Comparison of ENCODE assay signal across 10 mouse cellular contexts in the genomic region with DNA sequence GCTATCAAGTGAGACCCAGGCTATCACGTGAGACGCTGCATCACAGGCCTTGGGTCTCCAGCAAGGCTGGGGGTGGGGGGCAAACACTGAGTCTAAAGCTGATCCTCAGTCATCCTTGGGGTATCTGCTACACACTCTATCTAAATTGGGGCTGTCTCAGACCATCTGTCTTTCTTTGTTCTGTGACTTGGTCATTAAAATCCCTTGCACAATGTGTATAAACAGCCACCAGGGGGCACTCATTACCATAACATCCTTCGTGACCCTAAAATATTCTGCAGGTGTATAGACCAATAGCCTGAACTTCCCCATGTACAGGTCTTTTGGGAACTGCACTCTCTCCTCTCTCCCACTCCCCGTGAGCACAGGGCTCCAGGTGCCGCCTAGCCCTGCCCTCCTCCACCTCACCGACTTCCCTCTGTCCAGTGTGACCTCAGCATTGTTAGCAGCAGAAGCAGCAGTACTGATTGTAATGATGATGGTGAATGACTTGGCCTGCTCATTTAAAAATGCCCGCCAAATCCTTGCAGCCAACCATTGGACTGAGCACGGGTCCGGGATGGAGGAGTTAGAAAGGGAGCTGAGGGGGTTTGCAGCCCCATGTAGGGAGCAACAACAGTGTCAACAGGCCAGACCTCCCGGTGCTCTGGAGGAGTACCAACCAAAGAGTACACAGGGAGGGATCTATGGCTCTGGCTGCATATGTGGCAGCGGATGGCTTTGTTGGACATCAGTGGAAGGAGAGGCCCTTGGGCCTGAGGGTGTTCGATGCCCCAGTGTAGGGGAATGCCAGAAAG. TPM values are rescaled to one million over a fixed set of nuclear protein-coding genes. Genes with fewer than 3 reads are reported as not detected.
DNase-seq lines count a peak whose midpoint lies in the region; ATAC-seq and TF ChIP-seq lines count a peak whose summit lies in the region.
"Had no signal": no experiment of that assay in that cellular context is flagged by ENCODE, and none has a peak within 500 bp of the region (broad histone marks: within the 10 kb centered on the region; RNA-seq: fewer than 3 reads in every experiment).

No protein-coding gene starts in this region.

- no peaks in the 10 kb centered on the region for H3K27me3 ChIP-seq in intestine, postnatal 0 days (replicated peaks; ENCODE audit: control insufficient read depth, insufficient read depth, low read length)
- no peaks in the 10 kb centered on the region for H3K27me3 ChIP-seq in limb, embryonic 12.5 days
- 0 out of 2 replicates have a peak, but pooled peaks cover 3% of the 10 kb centered on the region for H3K27me3 ChIP-seq in midbrain, embryonic 13.5 days
- H3K27me3 ChIP-seq in splenic B cell, adult 2 months (ENCODE audit: control insufficient read depth, insufficient read depth, low read length, poor library complexity, severe bottlenecking): no peaks in the 10 kb centered on the region
- H3K27me3 ChIP-seq: lung, embryonic 15.5 days had no signal

- no peak overlapping the region for H3K4me3 ChIP-seq in intestine, postnatal 0 days (ENCODE audit: low read depth, low read length)
- H3K4me3 ChIP-seq in limb, embryonic 12.5 days (replicated peaks): no peak overlapping the region
- H3K4me3 ChIP-seq in midbrain, embryonic 13.5 days (replicated peaks): no peak overlapping the region
- H3K4me3 ChIP-seq: lung, embryonic 15.5 days had no signal

- no peak overlapping the region for H3K4me2 ChIP-seq in intestine, postnatal 0 days (replicated peaks; ENCODE audit: low read depth)
- H3K4me2 ChIP-seq in limb, embryonic 12.5 days: peak overlapping the region; percentile 26; the same call in 1 of the 2 replicates
- peak overlapping the region; percentile 19; the same call in 1 of the 2 replicates for H3K4me2 ChIP-seq in midbrain, embryonic 13.5 days (replicated peaks)
- H3K4me2 ChIP-seq: lung, embryonic 15.5 days had no signal

- no peaks in the 10 kb centered on the region for H3K9me3 ChIP-seq in intestine, postnatal 0 days (ENCODE audit: control insufficient read depth)
- H3K9me3 ChIP-seq in limb, embryonic 12.5 days: no peaks in the 10 kb centered on the region
- no peaks in the 10 kb centered on the region for H3K9me3 ChIP-seq in midbrain, embryonic 13.5 days
- H3K9me3 ChIP-seq: lung, embryonic 15.5 days had no signal

- H3K9ac ChIP-seq in intestine, postnatal 0 days (ENCODE audit: low read depth, low read length): no peak overlapping the region
- H3K9ac ChIP-seq in limb, embryonic 12.5 days (replicated peaks): no peak overlapping the region
- H3K9ac ChIP-seq in midbrain, embryonic 13.5 days (replicated peaks): no peak overlapping the region
- H3K9ac ChIP-seq: lung, embryonic 15.5 days had no signal

- ATAC-seq in granulocyte monocyte progenitor cell, adult 5-6 weeks (replicated peaks; ENCODE audit: poor library complexity, severe bottlenecking): peak; percentile 36
- ATAC-seq in intestine, postnatal 0 days: peak; percentile 42; the same call in 1 of the 2 replicates
- peak; percentile 82 for ATAC-seq in limb, embryonic 12.5 days (ENCODE audit: insufficient number of reproducible peaks, insufficient read depth, low FRiP score, low TSS enrichment, low read depth)
- peak; percentile 88 for ATAC-seq in midbrain, embryonic 13.5 days

- WGBS in intestine, postnatal 0 days: 51% methylated on average over 12 of the region's 12 CpGs
- WGBS in limb, embryonic 12.5 days: 47% methylated on average over 12 of the region's 12 CpGs
- WGBS in midbrain, embryonic 13.5 days: 48% methylated on average over 12 of the region's 12 CpGs

- TF ChIP-seq CTCF in intestine, postnatal 0 days (IDR thresholded peaks at IDR 0.05; ENCODE audit: low read depth): peak; percentile 78

- DNase-seq in urinary bladder, adult 2 months (ENCODE audit: low spot score): peak; percentile 47
- DNase-seq in urinary bladder, postnatal 10 days (ENCODE audit: low spot score): no peak
- peak; percentile 90 for DNase-seq in embryo, embryonic 10.5 days (ENCODE audit: low spot score)
- peak; percentile 90 for DNase-seq in splenic B cell, adult 2 months (ENCODE audit: low read depth, low spot score)

- H3K27ac ChIP-seq in intestine, postnatal 0 days (ENCODE audit: low read depth, low read length): no peak overlapping the region
- H3K27ac ChIP-seq in limb, embryonic 12.5 days: no peak overlapping the region
- no peak overlapping the region for H3K27ac ChIP-seq in midbrain, embryonic 13.5 days
- H3K27ac ChIP-seq: lung, embryonic 15.5 days had no signal

- H3K4me1 ChIP-seq in intestine, postnatal 0 days (replicated peaks; ENCODE audit: control insufficient read depth, insufficient read depth, low read length): peaks cover 4% of the 10 kb centered on the region; the same call in 1 of the 2 replicates
- H3K4me1 ChIP-seq in limb, embryonic 12.5 days (replicated peaks): no peaks in the 10 kb centered on the region
- H3K4me1 ChIP-seq in midbrain, embryonic 13.5 days (replicated peaks): peaks cover 8% of the 10 kb centered on the region; the same call in 1 of the 2 replicates

- H3K36me3 ChIP-seq in intestine, postnatal 0 days (ENCODE audit: control insufficient read depth, insufficient read depth): no peaks in the 10 kb centered on the region
- no peaks in the 10 kb centered on the region for H3K36me3 ChIP-seq in limb, embryonic 12.5 days
- no peaks in the 10 kb centered on the region for H3K36me3 ChIP-seq in midbrain, embryonic 13.5 days
- peaks cover 1% of the 10 kb centered on the region for H3K36me3 ChIP-seq in splenic B cell, adult 2 months (ENCODE audit: control insufficient read depth, insufficient read depth, low read length, poor library complexity, severe bottlenecking)
- H3K36me3 ChIP-seq: lung, embryonic 15.5 days had no signal

RNA-seq across cellular contexts. Expression of a gene that starts 28.1 kb away (rescaled TPM):
- 0.92 and 0.93 TPM in 2 replicates for polyA plus RNA-seq in urinary bladder, adult 2 months (2012; rRNA removed)
- total RNA-seq in granulocyte monocyte progenitor cell, adult 5-6 weeks (2014; fragmentation: Nextera tagmentation): not detected in 2 replicates
- 0.09 TPM in 1 of 2 replicates, not detected in the other for total RNA-seq in granulocyte monocyte progenitor cell, adult 5-6 weeks (2017)
- 0.35 and 0.80 TPM in 2 replicates for polyA plus RNA-seq in intestine, postnatal 0 days (2015; fragmentation: Nextera tagmentation; extraction: Ambion mirVana)
- polyA plus RNA-seq in limb, embryonic 12.5 days (2016; fragmentation: Nextera tagmentation; extraction: Ambion mirVana): not detected in 2 replicates
- not detected in 2 replicates for polyA plus RNA-seq in midbrain, embryonic 13.5 days (2015; fragmentation: Nextera tagmentation; extraction: Ambion mirVana)

RNA-seq across cellular contexts. Expression of a gene that starts 28.1 kb away (rescaled TPM):
- 0.23 and 0.43 TPM in 2 replicates for polyA plus RNA-seq in urinary bladder, adult 2 months (2012; rRNA removed)
- not detected in 2 replicates for total RNA-seq in granulocyte monocyte progenitor cell, adult 5-6 weeks (2014; fragmentation: Nextera tagmentation)
- total RNA-seq in granulocyte monocyte progenitor cell, adult 5-6 weeks (2017): not detected in 2 replicates
- polyA plus RNA-seq in intestine, postnatal 0 days (2015; fragmentation: Nextera tagmentation; extraction: Ambion mirVana): 0.25 TPM in 1 of 2 replicates, not detected in the other
- polyA plus RNA-seq in limb, embryonic 12.5 days (2016; fragmentation: Nextera tagmentation; extraction: Ambion mirVana): not detected in 2 replicates
- polyA plus RNA-seq in midbrain, embryonic 13.5 days (2015; fragmentation: Nextera tagmentation; extraction: Ambion mirVana): not detected in 2 replicates
- total RNA-seq: adrenal gland, postnatal 4 days had no signal
- polyA plus RNA-seq: lung, embryonic 15.5 days had no signal

RNA-seq across cellular contexts. Expression of a gene that starts 33.2 kb away (rescaled TPM):
- polyA plus RNA-seq in urinary bladder, adult 2 months (2012; rRNA removed): 0.86 and 1.0 TPM in 2 replicates
- 4.2 and 4.6 TPM in 2 replicates for total RNA-seq in granulocyte monocyte progenitor cell, adult 5-6 weeks (2014; fragmentation: Nextera tagmentation)
- 9.5 and 14.1 TPM in 2 replicates for total RNA-seq in granulocyte monocyte progenitor cell, adult 5-6 weeks (2017)
- 0.18 and 0.21 TPM in 2 replicates for polyA plus RNA-seq in intestine, postnatal 0 days (2015; fragmentation: Nextera tagmentation; extraction: Ambion mirVana)
- not detected in 2 replicates for polyA plus RNA-seq in limb, embryonic 12.5 days (2016; fragmentation: Nextera tagmentation; extraction: Ambion mirVana)
- polyA plus RNA-seq in midbrain, embryonic 13.5 days (2015; fragmentation: Nextera tagmentation; extraction: Ambion mirVana): not detected in 2 replicates

RNA-seq across cellular contexts. Expression of a gene that starts 36.7 kb away (rescaled TPM):
- polyA plus RNA-seq in urinary bladder, adult 2 months (2012; rRNA removed): 3.2 and 3.4 TPM in 2 replicates
- total RNA-seq in granulocyte monocyte progenitor cell, adult 5-6 weeks (2014; fragmentation: Nextera tagmentation): 231 and 260 TPM in 2 replicates
- 296 and 376 TPM in 2 replicates for total RNA-seq in granulocyte monocyte progenitor cell, adult 5-6 weeks (2017)
- polyA plus RNA-seq in intestine, postnatal 0 days (2015; fragmentation: Nextera tagmentation; extraction: Ambion mirVana): 1.2 and 1.4 TPM in 2 replicates
- polyA plus RNA-seq in limb, embryonic 12.5 days (2016; fragmentation: Nextera tagmentation; extraction: Ambion mirVana): 0.51 and 0.70 TPM in 2 replicates
- 0.35 and 0.52 TPM in 2 replicates for polyA plus RNA-seq in midbrain, embryonic 13.5 days (2015; fragmentation: Nextera tagmentation; extraction: Ambion mirVana)

Comparison
In these comparisons a context has a peak if more than half of its experiments do, and no peak if none do; other contexts are left out.
1. ATAC-seq: peak in every context shown above with its lines; median percentile 88 in midbrain, embryonic 13.5 days; 82 in limb, embryonic 12.5 days; 42 in intestine, postnatal 0 days; 36 in granulocyte monocyte progenitor cell, adult 5-6 weeks.